Comparison of ENCODE assay signal across 8 mouse cellular contexts in the genomic region with DNA sequence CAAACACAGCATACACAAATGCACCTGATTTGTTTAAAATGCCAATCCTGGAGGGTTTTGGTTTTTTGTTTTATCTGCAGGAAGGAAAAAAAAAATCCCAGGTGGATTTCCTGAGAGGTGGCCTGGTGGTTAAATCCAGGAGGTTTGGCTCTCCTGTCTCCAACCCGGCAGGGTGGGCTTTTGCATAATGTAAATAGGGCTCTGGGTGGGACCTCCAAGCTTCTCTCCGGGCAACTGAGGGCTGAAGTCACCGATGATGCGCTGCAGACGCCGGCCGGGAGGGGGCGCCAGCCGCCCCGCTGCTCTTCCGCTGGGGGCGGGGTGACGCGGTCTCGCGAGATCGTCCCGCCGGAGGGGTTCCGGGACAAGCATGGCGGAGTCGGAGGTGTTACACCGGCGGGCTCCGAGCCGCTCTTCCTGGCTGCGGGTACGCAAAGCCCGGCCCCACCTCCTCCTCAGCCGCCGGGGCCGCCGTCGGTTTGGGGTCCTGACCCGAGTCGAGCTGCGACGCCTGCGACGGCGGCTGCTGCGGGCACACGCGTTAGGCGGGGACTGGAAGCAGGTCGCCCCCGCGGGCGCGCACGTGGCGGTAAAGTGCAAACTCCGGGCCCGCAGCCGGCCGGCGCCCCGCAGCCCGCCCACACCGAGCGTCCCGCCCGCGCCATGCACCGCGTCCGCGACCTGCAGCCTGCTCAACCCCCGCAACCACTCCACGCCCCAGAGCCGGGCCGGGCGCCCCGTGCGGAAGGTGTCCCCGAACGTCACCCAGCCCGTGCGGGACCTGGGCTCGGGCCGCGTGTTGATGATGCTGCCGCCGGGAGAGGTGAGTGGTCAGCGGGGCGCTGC. TPM values are rescaled to one million over a fixed set of nuclear protein-coding genes. Genes with fewer than 3 reads are reported as not detected.
A peak's percentile ranks its signal among the peaks of the same experiment; 100 is the strongest.
DNase-seq lines count a peak whose midpoint lies in the region; ATAC-seq and TF ChIP-seq lines count a peak whose summit lies in the region.

TSS of gene Nol9 (plus strand) at position 337 of the 846 bp plus-strand sequence.

- peak within 1 kb of the TSS; percentile 95 for H3K27ac ChIP-seq in gastrocnemius, adult 2 months
- peak within 1 kb of the TSS; percentile 17; the same call in 1 of the 2 replicates for H3K27ac ChIP-seq in hindbrain, postnatal 0 days
- peak within 1 kb of the TSS; percentile 71 for H3K27ac ChIP-seq in left cerebral cortex, adult 2 months

- intact Hi-C loops in gastrocnemius, adult 2 months (cut with DNase I): loop anchor here (1.0 to 2.0 kb wide), 2 partner anchors 57 to 58 kb away; no protein-coding TSS in a partner anchor
- intact Hi-C loops in left cerebral cortex, adult 2 months (cut with DNase I): loop anchor here (2.0 kb wide), 1 partner anchor 58 kb away; no protein-coding TSS in a partner anchor

- peak within 1 kb of the TSS; percentile 86 for H3K4me2 ChIP-seq in hindbrain, postnatal 0 days (ENCODE audit: low read depth, low read length)

- peaks cover 7% of the 10 kb centered on the region; the same call in 1 of the 2 replicates for H3K4me1 ChIP-seq in hindbrain, postnatal 0 days (ENCODE audit: insufficient read depth, low read length)

- H3K27me3 ChIP-seq in hindbrain, postnatal 0 days (ENCODE audit: insufficient read depth, low read length): no peaks in the 10 kb centered on the region

- H3K9ac ChIP-seq in hindbrain, postnatal 0 days (replicated peaks; ENCODE audit: low read length): peak within 1 kb of the TSS; percentile 70

- peak within 1 kb of the TSS; percentile 95 for H3K4me3 ChIP-seq in gastrocnemius, adult 2 months
- peak within 1 kb of the TSS; percentile 80 for H3K4me3 ChIP-seq in hindbrain, postnatal 0 days (ENCODE audit: low read length)
- H3K4me3 ChIP-seq in left cerebral cortex, adult 2 months: peak within 1 kb of the TSS; percentile 88

- peak; percentile 80 for DNase-seq in WW6 (ENCODE audit: low read depth, low spot score)
- DNase-seq in cerebellum, postnatal 4 days (ENCODE audit: low spot score in 2 of 2): peak; percentile 95 to 97
- DNase-seq in gastrocnemius, adult 2 months: peak; percentile 96
- DNase-seq in hindbrain, postnatal 0 days (ENCODE audit: low spot score): peak; percentile 96
- DNase-seq in left cerebral cortex, adult 2 months (ENCODE audit: extremely low spot score in 1 of 2, low spot score in 2 of 2): peak; percentile 92 to 96
- DNase-seq in right cerebral cortex, adult 2 months (ENCODE audit: low spot score in 2 of 2): peak; percentile 91
- peak; percentile 94 for DNase-seq in urinary bladder, postnatal 14 days (ENCODE audit: low spot score)

- no peaks in the 10 kb centered on the region for H3K9me3 ChIP-seq in hindbrain, postnatal 0 days (ENCODE audit: low read length)

- peaks cover 31% of the 10 kb centered on the region for H3K36me3 ChIP-seq in hindbrain, postnatal 0 days (ENCODE audit: insufficient read depth, low read length)

- WGBS in hindbrain, postnatal 0 days: 1% methylated on average over 78 of the region's 86 CpGs

- ATAC-seq in hindbrain, postnatal 0 days: peak; percentile 95
- ATAC-seq in megakaryocyte, adult 5-6 weeks (ENCODE audit: poor library complexity, severe bottlenecking): peak; percentile 97

- no peak; the same call in 1 of the 2 replicates for TF ChIP-seq CTCF in gastrocnemius, adult 2 months (IDR thresholded peaks at IDR 0.05)
- peak; percentile 80 for TF ChIP-seq CTCF in hindbrain, postnatal 0 days (IDR thresholded peaks at IDR 0.05; ENCODE audit: low read depth)
- TF ChIP-seq CTCF in left cerebral cortex, adult 2 months (IDR thresholded peaks at IDR 0.05): no peak; the same call in none of the 2 replicates

RNA-seq across cellular contexts. Expression of gene Nol9, which starts in this region (rescaled TPM):
- total RNA-seq in gastrocnemius, adult 2 months (2021): 10 to 100 TPM; 10.6 to 11.7 TPM
- total RNA-seq in hindbrain, postnatal 0 days (2014; rRNA removed): 33.0 and 39.4 TPM in 2 replicates
- polyA plus RNA-seq in hindbrain, postnatal 0 days (2015; fragmentation: Nextera tagmentation; extraction: Ambion mirVana): 17.1 and 17.9 TPM in 2 replicates
- 10 to 100 TPM; 18.2 to 19.2 TPM for total RNA-seq in left cerebral cortex, adult 2 months (2021)
- 10.1 and 11.1 TPM in 2 replicates for total RNA-seq in megakaryocyte, adult 5-6 weeks (2015)
- 10.8 and 15.5 TPM in 2 replicates for total RNA-seq in megakaryocyte, adult 5-6 weeks (2017)

Comparison
In these comparisons a context has a peak if more than half of its experiments do, and no peak if none do; other contexts are left out.
1. Peak in every context shown above with its lines: DNase-seq, ATAC-seq, H3K4me3 ChIP-seq and H3K27ac ChIP-seq.
2. H3K27ac ChIP-seq: peak in every context shown above with its lines; median percentile 95 in gastrocnemius, adult 2 months; 71 in left cerebral cortex, adult 2 months; 17 in hindbrain, postnatal 0 days.